Mouse (Mus musculus) limb, embryonic 10.5 days (tissue): ENCODE measurements around the gene Kazn. TPM values are rescaled to one million over a fixed set of nuclear protein-coding genes. Genes with fewer than 3 reads are reported as not detected.

Experiments used
- DNase-seq: peaks from one replicate; pipeline ENCODE4 v3.0.0-alpha.2; 2017; ENCODE audit warnings: low spot score
- H3K27ac ChIP-seq: fragments of 300-500 bp; sonication (generic); 2 replicates; pipeline ENCODE4 v1.5.1; 2016; ENCODE audit warnings: mild to moderate bottlenecking
- H3K27me3 ChIP-seq: fragments of 300-500 bp; sonication (generic); 2 replicates; pipeline ENCODE4 v1.6.1; 2016; ENCODE audit warnings: low read depth, mild to moderate bottlenecking; ENCODE audit not compliant: poor library complexity, severe bottlenecking
- H3K36me3 ChIP-seq: fragments of 300-500 bp; sonication (generic); 2 replicates; pipeline ENCODE4 v1.6.1; 2016; ENCODE audit warnings: mild to moderate bottlenecking, moderate library complexity
- H3K4me1 ChIP-seq: fragments of 300-500 bp; sonication (generic); 2 replicates; pipeline ENCODE4 v1.6.1; 2016
- H3K4me3 ChIP-seq: fragments of 300-500 bp; sonication (generic); 2 replicates; pipeline ENCODE4 v1.5.1; 2016; ENCODE audit warnings: mild to moderate bottlenecking, moderate library complexity
- H3K9me3 ChIP-seq: fragments of 300-500 bp; sonication (generic); replicated peaks from 2 replicates; pipeline ENCODE4 v1.6.1; 2016; ENCODE audit warnings: mild to moderate bottlenecking
- WGBS: fragments of 180-500 bp; shearing (Covaris S2); methylation state at CpG from one replicate; pipeline ENCODE4 v1.1.7; 2016; 5-methylcytosine and 5-hydroxymethylcytosine counted together
- polyA plus RNA-seq: library from polyadenylated mRNA; unstranded; fragments of >200 nt; fragmentation: Nextera tagmentation; extraction: Ambion mirVana; gene quantifications from 2 replicates; pipeline ENCODE4 v1.2.1, GENCODE M21; 2016

The Kazn gene
- polyA plus RNA-seq, 1 experiment from 2014 or later = 9.3 TPM

GRCm38 (mm10) chr4:142117993-142118392 lies 121.2 kb downstream of the Kazn start:
- Histone ChIP-seq H3K27me3 (0 out of 2 replicates have a peak, but pooled peaks cover 10% of the 10 kb centered on the region), H3K4me3 (no peak overlapping the region), H3K9me3 (no peaks in the 10 kb centered on the region), H3K36me3 (no peaks in the 10 kb centered on the region), H3K27ac (peak overlapping the region; percentile 81), H3K4me1 (peaks cover 49% of the 10 kb centered on the region)
- no peak for DNase-seq
- 84% methylated on average over 12 of the region's 12 CpGs for WGBS

GRCm38 (mm10) chr4:142113306-142113705 lies 125.9 kb downstream of the Kazn start:
- H3K27me3 ChIP-seq = 0 out of 2 replicates have a peak, but pooled peaks cover 10% of the 10 kb centered on the region
- no peaks in the 10 kb centered on the region for H3K9me3 ChIP-seq
- peaks cover 15% of the 10 kb centered on the region for H3K4me1 ChIP-seq
- no peaks in the 10 kb centered on the region for H3K36me3 ChIP-seq
- peak; percentile 41 for DNase-seq
- 40% methylated on average over 8 of the region's 8 CpGs for WGBS
- H3K4me3 ChIP-seq = no peak overlapping the region
- no peak overlapping the region for H3K27ac ChIP-seq

GRCm38 (mm10) chr4:142103081-142103671 lies 136.0 kb downstream of the Kazn start:
- Histone ChIP-seq H3K27ac (no peak overlapping the region; the same call in 1 of the 2 replicates), H3K9me3 (no peaks in the 10 kb centered on the region), H3K4me3 (no peak overlapping the region), H3K27me3 (0 out of 2 replicates have a peak, but pooled peaks cover 6% of the 10 kb centered on the region), H3K4me1 (peaks cover 20% of the 10 kb centered on the region), H3K36me3 (no peaks in the 10 kb centered on the region)
- 55% methylated on average over 12 of the region's 12 CpGs for WGBS
- DNase-seq = no peak

GRCm38 (mm10) chr4:142098303-142098702 lies 140.9 kb downstream of the Kazn start:
- Histone ChIP-seq H3K4me1 (peaks cover 24% of the 10 kb centered on the region), H3K36me3 (no peaks in the 10 kb centered on the region), H3K27me3 (0 out of 2 replicates have a peak, but pooled peaks cover 6% of the 10 kb centered on the region), H3K9me3 (no peaks in the 10 kb centered on the region), H3K27ac (no peak overlapping the region), H3K4me3 (no peak overlapping the region)
- DNase-seq = peak; percentile 87
- WGBS = 27% methylated on average over 8 of the region's 8 CpGs

GRCm38 (mm10) chr4:142097871-142098270 lies 141.3 kb downstream of the Kazn start:
- WGBS = 19% methylated on average over 5 of the region's 5 CpGs
- Histone ChIP-seq H3K27ac (no peak overlapping the region), H3K27me3 (0 out of 2 replicates have a peak, but pooled peaks cover 6% of the 10 kb centered on the region), H3K9me3 (no peaks in the 10 kb centered on the region), H3K4me3 (no peak overlapping the region), H3K36me3 (no peaks in the 10 kb centered on the region), H3K4me1 (peaks cover 20% of the 10 kb centered on the region)
- DNase-seq = no peak

- DNase-seq = no peak
- WGBS = 77% methylated on average over 15 of the region's 15 CpGs
- no peaks in the 10 kb centered on the region for H3K27me3 ChIP-seq
- H3K9me3 ChIP-seq = no peaks in the 10 kb centered on the region
- no peak overlapping the region; the same call in 1 of the 2 replicates for H3K27ac ChIP-seq
- no peaks in the 10 kb centered on the region for H3K36me3 ChIP-seq
- H3K4me1 ChIP-seq = peaks cover 15% of the 10 kb centered on the region
- H3K4me3 ChIP-seq = no peak overlapping the region
Observed at GRCm38 (mm10) chr4:142095513-142096241, 143.5 kb downstream of the Kazn start.

- H3K27ac ChIP-seq = no peak overlapping the region
- WGBS = 82% methylated on average over 11 of the region's 11 CpGs
- H3K36me3 ChIP-seq = no peaks in the 10 kb centered on the region
- H3K9me3 ChIP-seq = no peaks in the 10 kb centered on the region
- H3K4me3 ChIP-seq = no peak overlapping the region
- DNase-seq = no peak
- H3K4me1 ChIP-seq = peaks cover 15% of the 10 kb centered on the region
- H3K27me3 ChIP-seq = no peaks in the 10 kb centered on the region
Observed at GRCm38 (mm10) chr4:142094386-142094785, 144.8 kb downstream of the Kazn start.

GRCm38 (mm10) chr4:142091100-142091499 lies 148.1 kb downstream of the Kazn start:
- Histone ChIP-seq H3K4me1 (peaks cover 14% of the 10 kb centered on the region), H3K27ac (no peak overlapping the region), H3K27me3 (peaks cover 12% of the 10 kb centered on the region), H3K36me3 (no peaks in the 10 kb centered on the region), H3K4me3 (no peak overlapping the region), H3K9me3 (no peaks in the 10 kb centered on the region)
- 58% methylated on average over 2 of the region's 2 CpGs for WGBS
- DNase-seq = no peak

GRCm38 (mm10) chr4:142089966-142090365 lies 149.2 kb downstream of the Kazn start:
- DNase-seq = no peak
- Histone ChIP-seq H3K27ac (no peak overlapping the region), H3K4me3 (no peak overlapping the region), H3K36me3 (no peaks in the 10 kb centered on the region), H3K9me3 (no peaks in the 10 kb centered on the region), H3K27me3 (peaks cover 23% of the 10 kb centered on the region), H3K4me1 (peaks cover 15% of the 10 kb centered on the region)
- 71% methylated on average over 6 of the region's 6 CpGs for WGBS

- WGBS = 77% methylated on average over 6 of the region's 6 CpGs
- Histone ChIP-seq H3K4me1 (peaks cover 26% of the 10 kb centered on the region), H3K36me3 (no peaks in the 10 kb centered on the region)
Observed at GRCm38 (mm10) chr4:142088836-142089235, 150.4 kb downstream of the Kazn start.

GRCm38 (mm10) chr4:142088409-142088808 lies 150.8 kb downstream of the Kazn start:
- DNase-seq = no peak
- peaks cover 32% of the 10 kb centered on the region for H3K27me3 ChIP-seq
- peaks cover 30% of the 10 kb centered on the region for H3K4me1 ChIP-seq
- no peaks in the 10 kb centered on the region for H3K36me3 ChIP-seq
- no peak overlapping the region for H3K27ac ChIP-seq
- 51% methylated on average over 4 of the region's 4 CpGs for WGBS
- H3K9me3 ChIP-seq = no peaks in the 10 kb centered on the region
- H3K4me3 ChIP-seq = no peak overlapping the region

More at GRCm38 (mm10) chr4:142088836-142089235, 150.4 kb downstream of the Kazn start:
- DNase-seq = no peak
- Histone ChIP-seq H3K4me3 (no peak overlapping the region), H3K27ac (no peak overlapping the region), H3K9me3 (no peaks in the 10 kb centered on the region), H3K27me3 (peaks cover 31% of the 10 kb centered on the region)

- Histone ChIP-seq H3K9me3 (no peaks in the 10 kb centered on the region), H3K36me3 (no peaks in the 10 kb centered on the region), H3K27ac (peak overlapping the region; percentile 87), H3K4me3 (peak overlapping the region; percentile 78), H3K27me3 (peaks cover 48% of the 10 kb centered on the region), H3K4me1 (peaks cover 56% of the 10 kb centered on the region)
- no peak for DNase-seq
- WGBS = 4% methylated on average over 20 of the region's 20 CpGs
Observed at GRCm38 (mm10) chr4:142084936-142085563, 154.2 kb downstream of the Kazn start.
